Mouse (Mus musculus): ENCODE measurements around the gene Atf7ip. TPM values are rescaled to one million over a fixed set of nuclear protein-coding genes. Genes with fewer than 3 reads are reported as not detected.

Gene Atf7ip
- polyA plus RNA-seq (2014; fragmentation: Illumina TruSeq; extraction: RNeasy Lipid Tissue Mini Kit (QIAGEN cat#74804); ENCODE audit: low read depth, low replicate concordance) = 10.5 TPM

DNA sequence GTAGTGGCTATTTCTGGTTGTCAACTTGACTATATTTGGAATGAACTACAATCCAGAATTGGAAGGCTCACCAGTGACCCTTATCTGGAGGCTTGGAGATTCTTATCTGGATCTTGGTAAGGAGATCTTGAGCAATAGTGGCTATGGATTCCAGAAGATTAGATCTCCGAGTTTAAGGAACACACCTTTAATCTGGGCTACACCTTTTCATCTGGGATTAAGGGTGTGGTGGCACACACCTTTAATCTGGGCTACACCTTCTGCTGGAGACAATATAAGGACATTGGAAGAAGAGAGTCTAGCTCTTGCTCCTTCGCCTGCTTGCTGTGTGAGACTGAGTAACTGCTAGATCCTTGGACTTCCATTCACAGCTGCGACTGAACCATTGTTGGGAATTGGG, at the start of gene Atf7ip:
Gene Atf7ip, plus strand, starts transcription at position 301 of the 400 bp plus-strand sequence.

Other genes with a start within 250 kb of the Atf7ip start
- gene Gm8994, start 178.6 kb upstream of the Atf7ip start, polyA plus RNA-seq (2014; fragmentation: Illumina TruSeq; extraction: RNeasy Lipid Tissue Mini Kit (QIAGEN cat#74804); ENCODE audit: low read depth, low replicate concordance) = not detected
- not detected for gene E330021D16Rik, start 90.6 kb upstream of the Atf7ip start, polyA plus RNA-seq (2014; fragmentation: Illumina TruSeq; extraction: RNeasy Lipid Tissue Mini Kit (QIAGEN cat#74804); ENCODE audit: low read depth, low replicate concordance)
- gene Plbd1, start 155.8 kb downstream of the Atf7ip start, polyA plus RNA-seq (2014; fragmentation: Illumina TruSeq; extraction: RNeasy Lipid Tissue Mini Kit (QIAGEN cat#74804); ENCODE audit: low read depth, low replicate concordance) = 58.8 TPM